In the genomic region with DNA sequence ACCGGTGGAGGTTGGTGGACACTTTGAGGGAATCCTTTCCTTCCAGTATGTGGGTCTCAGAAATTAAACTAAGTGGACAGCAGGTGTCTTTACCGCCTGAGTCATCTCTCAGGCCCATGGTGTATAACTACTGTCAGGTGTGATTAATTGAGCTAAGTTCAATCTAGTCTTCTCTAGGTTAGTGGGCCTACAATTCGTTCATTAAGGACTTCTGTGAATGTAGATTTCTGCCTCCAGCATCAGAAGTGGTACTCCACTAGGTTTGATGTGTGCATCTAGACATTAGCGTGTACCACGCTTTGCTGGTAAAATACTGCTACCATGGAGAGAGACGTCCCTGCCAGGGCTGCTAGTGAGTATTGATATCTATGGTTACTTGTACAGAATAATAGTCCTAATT, we compare ENCODE assay signal across 8 mouse cellular contexts. TPM values are rescaled to one million over a fixed set of nuclear protein-coding genes. Genes with fewer than 3 reads are reported as not detected.
DNase-seq lines count a peak whose midpoint lies in the region; ATAC-seq and TF ChIP-seq lines count a peak whose summit lies in the region.

No protein-coding gene starts in this region.

- peak overlapping the region; percentile 74 for H3K4me2 ChIP-seq in forebrain, embryonic 13.5 days
- peak overlapping the region; percentile 65 for H3K4me2 ChIP-seq in liver, embryonic 14.5 days (ENCODE audit: low read depth)

- peaks cover 34% of the 10 kb centered on the region for H3K79me3 ChIP-seq in C2C12 (ENCODE audit: low read depth)

- DNase-seq in heart, adult 2 months, result no peak
- DNase-seq in heart, postnatal 14 days, result no peak
- no peak for DNase-seq in liver, embryonic 14.5 days (ENCODE audit: low read depth in 3 of 3, low spot score in 3 of 3)
- DNase-seq in adrenal gland, adult 18-20 months (ENCODE audit: low spot score in 2 of 2), result no peak
- no peak for DNase-seq in thymus, postnatal 25 days
- DNase-seq in urinary bladder, adult 2 months (ENCODE audit: low spot score), result no peak

- 53% methylated on average over 6 of the region's 6 CpGs for WGBS in heart, adult 2 months
- 51% methylated on average over 6 of the region's 6 CpGs for WGBS in forebrain, embryonic 13.5 days
- WGBS in liver, embryonic 14.5 days (ENCODE audit: insufficient replicate concordance), result 39% methylated on average over 6 of the region's 6 CpGs

- no peak for TF ChIP-seq EP300 in heart, adult 2 months (IDR thresholded peaks at IDR 0.05; ENCODE audit: insufficient read depth, low read depth, low read length)
- no peak for TF ChIP-seq EP300 in liver, embryonic 14.5 days (IDR thresholded peaks at IDR 0.05; ENCODE audit: low read depth)

- ATAC-seq in forebrain, embryonic 13.5 days, result no peak
- ATAC-seq in liver, embryonic 14.5 days (ENCODE audit: insufficient read depth), result no peak

- TF ChIP-seq CTCF in heart, adult 2 months (IDR thresholded peaks at IDR 0.05), result no peak
- no peak for TF ChIP-seq CTCF in C2C12 (IDR thresholded peaks at IDR 0.05; ENCODE audit: control insufficient read depth, insufficient read depth, insufficient read length)
- no peak for TF ChIP-seq CTCF in liver, embryonic 14.5 days (IDR thresholded peaks at IDR 0.05; ENCODE audit: low read depth)

- no peaks in the 10 kb centered on the region for H3K4me1 ChIP-seq in heart, adult 2 months (ENCODE audit: control insufficient read depth, insufficient read depth, low read length)
- H3K4me1 ChIP-seq in forebrain, embryonic 13.5 days, result peaks cover 12% of the 10 kb centered on the region
- peaks cover 0 to 5% of the 10 kb centered on the region in 2 experiments; a peak in 2 of 4 replicates for H3K4me1 ChIP-seq in liver, embryonic 14.5 days (replicated peaks; ENCODE audit: control insufficient read depth in 2 of 2, insufficient read depth in 2 of 2, low read length in 1 of 2)

- TF ChIP-seq POLR2A in heart, adult 2 months (IDR thresholded peaks at IDR 0.05; ENCODE audit: insufficient read depth, low read depth, low read length), result no peak

- no peaks in the 10 kb centered on the region; the same call in 1 of the 2 replicates for H3K36me3 ChIP-seq in heart, adult 2 months (ENCODE audit: control insufficient read depth, insufficient read depth, low read length)
- peaks cover 25% of the 10 kb centered on the region for H3K36me3 ChIP-seq in C2C12 (ENCODE audit: control insufficient read depth, insufficient read depth)
- peaks cover 8% of the 10 kb centered on the region; the same call in 1 of the 2 replicates for H3K36me3 ChIP-seq in forebrain, embryonic 13.5 days (ENCODE audit: poor library complexity, severe bottlenecking)
- H3K36me3 ChIP-seq in liver, embryonic 14.5 days (replicated peaks; ENCODE audit: control insufficient read depth, insufficient read depth, low read depth), result peaks cover 3% of the 10 kb centered on the region; the same call in 1 of the 2 replicates

- H3K27me3 ChIP-seq in heart, adult 2 months (ENCODE audit: control insufficient read depth, insufficient read depth, low read length), result no peaks in the 10 kb centered on the region
- no peaks in the 10 kb centered on the region for H3K27me3 ChIP-seq in C2C12 (ENCODE audit: control insufficient read depth, insufficient read depth, insufficient read length)
- no peaks in the 10 kb centered on the region for H3K27me3 ChIP-seq in forebrain, embryonic 13.5 days
- H3K27me3 ChIP-seq in liver, embryonic 14.5 days (ENCODE audit: control insufficient read depth, insufficient read depth, low read length), result no peaks in the 10 kb centered on the region

- no peak overlapping the region for H3K9ac ChIP-seq in heart, adult 2 months (ENCODE audit: low read depth, low read length)
- 0 out of 2 replicates have a peak overlapping the region, but pooled peaks have one; percentile 65 for H3K9ac ChIP-seq in forebrain, embryonic 13.5 days
- H3K9ac ChIP-seq in liver, embryonic 14.5 days (replicated peaks), result peak overlapping the region; percentile 56

- no peaks in the 10 kb centered on the region for H3K9me3 ChIP-seq in forebrain, embryonic 13.5 days (replicated peaks)
- no peaks in the 10 kb centered on the region for H3K9me3 ChIP-seq in liver, embryonic 14.5 days (ENCODE audit: control insufficient read depth, low read length)

- H3K4me3 ChIP-seq in heart, adult 2 months, result peak overlapping the region; percentile 82
- H3K4me3 ChIP-seq in C2C12 (ENCODE audit: insufficient read depth, poor library complexity, severe bottlenecking), result peak overlapping the region; percentile 55
- peak overlapping the region; percentile 62 for H3K4me3 ChIP-seq in forebrain, embryonic 13.5 days
- peak overlapping the region; percentile 68 to 71 for H3K4me3 ChIP-seq in liver, embryonic 14.5 days (ENCODE audit: insufficient read depth in 1 of 2, low read depth in 2 of 2, low read length in 2 of 2)

- H3K79me2 ChIP-seq in heart, adult 2 months (replicated peaks; ENCODE audit: control insufficient read depth, insufficient read depth, low read length), result no peaks in the 10 kb centered on the region
- peaks cover 38% of the 10 kb centered on the region for H3K79me2 ChIP-seq in C2C12 (ENCODE audit: control insufficient read depth, insufficient read depth)

- no peak overlapping the region for H3K27ac ChIP-seq in heart, adult 2 months
- H3K27ac ChIP-seq in forebrain, embryonic 13.5 days, result no peak overlapping the region
- H3K27ac ChIP-seq in liver, embryonic 14.5 days, result peak overlapping the region; percentile 40

- H3ac ChIP-seq in C2C12 (ENCODE audit: control insufficient read depth, insufficient read length, low read depth), result peak overlapping the region; percentile 22

- intact Hi-C loops in heart, adult 2 months (cut with DNase I), result loop anchor here (5.0 kb wide), 2 partner anchors 130 to 165 kb away; a partner anchor contains a TSS
- intact Hi-C loops in heart, postnatal 14 days (cut with DNase I), result loop anchor here (5.0 kb wide), 1 partner anchor 45 kb away; no protein-coding TSS in a partner anchor

TF ChIP-seq in C2C12, 6 proteins besides CTCF, POLR2A, EP300 and RAD21:
- no peak for TF ChIP-seq MYOG (IDR thresholded peaks at IDR 0.05; ENCODE audit: control insufficient read depth, extremely low read depth, insufficient read length)
- TF ChIP-seq USF1 (IDR thresholded peaks at IDR 0.05; ENCODE audit: low read depth), result no peak
- no peak for TF ChIP-seq MAX (IDR thresholded peaks at IDR 0.05)
- no peak for TF ChIP-seq MYOD1 (IDR thresholded peaks at IDR 0.05; ENCODE audit: control insufficient read depth, insufficient read length, low read depth)
- no peak for TF ChIP-seq FOSL1 (IDR thresholded peaks at IDR 0.05; ENCODE audit: insufficient read depth, low read length, poor library complexity, severe bottlenecking)
- TF ChIP-seq CEBPB (IDR thresholded peaks at IDR 0.05; ENCODE audit: low read depth), result no peak

RNA-seq across cellular contexts. Expression of a gene that starts 1.0 kb away (rescaled TPM):
- total RNA-seq in heart, adult 2 months (2021), result 10 to 100 TPM; 15.9 to 16.6 TPM
- polyA plus RNA-seq in heart, adult 2 months (2012; rRNA removed), result 6.5 and 11.1 TPM in 2 replicates
- 10 to 100 TPM; 12.7 to 12.9 TPM for total RNA-seq in heart, postnatal 14 days (2021)
- 18.7 TPM for polyA plus RNA-seq in C2C12 (2012; fragmentation: generic; extraction: Trizol)
- polyA plus RNA-seq in forebrain, embryonic 13.5 days (2015; fragmentation: Nextera tagmentation; extraction: Ambion mirVana), result 15.4 and 17.7 TPM in 2 replicates
- polyA plus RNA-seq in liver, embryonic 14.5 days (2012; rRNA removed), result 3.9 and 7.6 TPM in 2 replicates
- 15.3 and 15.8 TPM in 2 replicates for polyA plus RNA-seq in liver, embryonic 14.5 days (2014; fragmentation: Nextera tagmentation; extraction: Ambion mirVana)
- total RNA-seq in adrenal gland, adult 18-20 months (2021), result 10 to 100 TPM; 20.5 to 20.8 TPM
- 17.1 and 21.9 TPM in 2 replicates for polyA plus RNA-seq in urinary bladder, adult 2 months (2012; rRNA removed)
